Mouse (Mus musculus) heart, postnatal 4 days (tissue): ENCODE data around the gene Amfr. TPM values are rescaled to one million over a fixed set of nuclear protein-coding genes. Genes with fewer than 3 reads are reported as not detected.

Experiments used
- DNase-seq: peaks from one replicate; pipeline ENCODE4 v3.0.0; 2021
- total RNA-seq, 2 experiments: library from RNA; stranded (reverse); gene quantifications; 2 replicates each; pipeline ENCODE4 v1.2.3; 2021

Amfr gene
- total RNA-seq, 2 experiments from 2014 or later = 134 to 137 TPM

- DNase-seq = no peak
Measured at GRCm38 (mm10) chr8:93981679-93982215, 30.9 kb downstream of the Amfr start.

GRCm38 (mm10) chr8:93980141-93980540, 32.5 kb downstream of the Amfr start:
- DNase-seq = no peak

GRCm38 (mm10) chr8:93976446-93977211, 36.0 kb downstream of the Amfr start:
- DNase-seq = peak; percentile 42

GRCm38 (mm10) chr8:93975358-93975757, 37.3 kb downstream of the Amfr start:
- DNase-seq = no peak

GRCm38 (mm10) chr8:93974602-93975186, 37.9 kb downstream of the Amfr start:
- no peak for DNase-seq

GRCm38 (mm10) chr8:93973831-93974375, 38.7 kb downstream of the Amfr start:
- DNase-seq = no peak

- no peak for DNase-seq
Measured at GRCm38 (mm10) chr8:93972971-93973734, 39.5 kb downstream of the Amfr start.

GRCm38 (mm10) chr8:93972211-93972610, 40.4 kb downstream of the Amfr start:
- DNase-seq = no peak

- DNase-seq = no peak
Measured at GRCm38 (mm10) chr8:93971451-93971850, 41.2 kb downstream of the Amfr start.

- DNase-seq = no peak
Measured at GRCm38 (mm10) chr8:93969626-93970340, 42.9 kb downstream of the Amfr start.

GRCm38 (mm10) chr8:93968293-93968692, 44.3 kb downstream of the Amfr start:
- DNase-seq = no peak

GRCm38 (mm10) chr8:93960909-93961308, 51.7 kb downstream of the Amfr start:
- no peak for DNase-seq

GRCm38 (mm10) chr8:93958402-93958801, 54.2 kb downstream of the Amfr start:
- DNase-seq = peak; percentile 23

- DNase-seq = no peak
Measured at GRCm38 (mm10) chr8:93952511-93952910, 60.1 kb downstream of the Amfr start.

- DNase-seq = no peak
Measured at GRCm38 (mm10) chr8:93950133-93950532, 62.5 kb downstream of the Amfr start.

- DNase-seq = no peak
Measured at GRCm38 (mm10) chr8:93946397-93946796, 66.2 kb downstream of the Amfr start.

- no peak for DNase-seq
Measured at GRCm38 (mm10) chr8:93945781-93946180, 66.9 kb downstream of the Amfr start.

- peak; percentile 22 for DNase-seq
Measured at GRCm38 (mm10) chr8:93941636-93942054, 71.0 kb downstream of the Amfr start.

GRCm38 (mm10) chr8:93940542-93941423, 71.9 kb downstream of the Amfr start:
- no peak for DNase-seq

- no peak for DNase-seq
Measured at GRCm38 (mm10) chr8:93938193-93938592, 74.4 kb downstream of the Amfr start.

- DNase-seq = no peak
Measured at GRCm38 (mm10) chr8:93933288-93933687, 79.4 kb downstream of the Amfr start.
